Mouse (Mus musculus): ENCODE results near the gene Cachd1.

GRCm38 (mm10) chr4:100779023-100779422 is 2.5 kb downstream of the Cachd1 start:
- TF ChIP-seq POLR2A (IDR thresholded peaks at IDR 0.05; ENCODE audit: borderline replicate concordance, extremely low read depth, low read depth, low read length) (no peak), CTCF (IDR thresholded peaks at IDR 0.05; ENCODE audit: insufficient read depth, low read length) (no peak)

All from lung, adult 2 months (tissue).